Mouse (Mus musculus) kidney, adult 8-10 months (tissue): ENCODE data around the gene Rin1.
"Not testable (repeated sequence)": the region's sequence is repeated elsewhere in the genome, so short reads cannot be mapped to it uniquely, and the experiment has no call there.

Source experiments
- DNase-seq, 2 experiments: peaks; one replicate each; pipeline ENCODE4 v3.0.0; 2022

The Rin1 gene

DNA sequence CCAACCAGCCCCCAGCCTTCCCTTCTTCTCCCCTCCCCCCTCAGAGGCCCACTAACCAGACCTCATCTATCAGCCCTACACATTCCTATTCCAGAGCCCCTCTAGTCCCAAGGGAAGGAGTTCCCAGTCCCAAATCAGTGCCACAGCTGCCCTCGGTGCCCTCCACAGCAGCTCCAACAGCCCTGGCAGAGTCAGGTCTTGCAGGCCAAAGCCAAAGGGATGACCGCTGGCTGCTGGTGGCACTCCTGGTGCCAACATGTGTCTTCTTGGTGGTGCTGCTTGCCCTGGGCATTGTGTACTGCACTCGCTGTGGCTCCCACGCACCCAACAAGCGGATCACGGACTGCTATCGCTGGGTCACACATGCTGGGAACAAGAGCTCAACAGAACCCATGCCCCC lies 19.7 kb downstream of the Rin1 start:
- DNase-seq: no peak

- no peak for DNase-seq
Observed at GRCm38 (mm10) chr19:5071077-5071476, 20.8 kb downstream of the Rin1 start.

DNA sequence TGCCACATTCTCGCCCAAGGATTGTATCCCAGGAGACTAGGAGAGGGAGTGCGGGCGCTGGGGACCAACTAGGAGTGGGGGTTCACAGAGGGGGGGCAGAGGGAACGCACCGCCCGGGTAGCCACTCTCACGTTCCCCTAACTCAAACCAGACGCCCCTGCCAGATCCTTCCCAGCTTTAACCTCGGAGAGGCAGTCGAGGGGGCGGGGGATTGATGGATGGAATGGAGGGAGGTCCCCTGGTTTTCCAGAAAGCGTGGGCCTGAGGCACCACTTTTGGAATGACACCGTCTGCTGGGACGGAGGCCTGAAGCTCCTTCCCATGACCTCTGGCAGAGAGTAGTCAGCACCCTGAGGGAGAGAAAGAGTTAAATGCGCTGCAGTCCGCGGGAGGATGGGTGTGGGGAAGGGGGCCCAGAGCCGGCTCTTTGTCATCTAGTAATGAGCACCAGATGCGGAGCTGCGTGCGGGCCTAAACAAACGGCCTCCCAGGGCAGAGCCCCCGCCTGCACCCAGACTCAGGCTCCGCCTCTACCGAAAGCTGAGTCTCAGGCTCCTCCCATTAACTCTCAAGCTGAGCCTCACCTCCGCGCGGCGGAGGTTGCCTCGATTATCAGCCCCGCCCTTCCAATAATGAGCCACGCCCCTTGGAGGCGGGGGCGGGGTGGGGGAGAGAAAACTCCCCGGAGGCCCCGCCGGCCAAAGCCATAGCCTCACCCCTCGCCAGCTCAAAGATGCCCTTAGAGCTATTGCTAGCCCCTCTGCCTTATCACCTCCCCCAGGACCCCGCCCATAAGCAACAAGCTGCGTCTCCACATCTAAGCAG lies 21.5 kb downstream of the Rin1 start:
- peak; percentile 72 to 79 for DNase-seq

DNA sequence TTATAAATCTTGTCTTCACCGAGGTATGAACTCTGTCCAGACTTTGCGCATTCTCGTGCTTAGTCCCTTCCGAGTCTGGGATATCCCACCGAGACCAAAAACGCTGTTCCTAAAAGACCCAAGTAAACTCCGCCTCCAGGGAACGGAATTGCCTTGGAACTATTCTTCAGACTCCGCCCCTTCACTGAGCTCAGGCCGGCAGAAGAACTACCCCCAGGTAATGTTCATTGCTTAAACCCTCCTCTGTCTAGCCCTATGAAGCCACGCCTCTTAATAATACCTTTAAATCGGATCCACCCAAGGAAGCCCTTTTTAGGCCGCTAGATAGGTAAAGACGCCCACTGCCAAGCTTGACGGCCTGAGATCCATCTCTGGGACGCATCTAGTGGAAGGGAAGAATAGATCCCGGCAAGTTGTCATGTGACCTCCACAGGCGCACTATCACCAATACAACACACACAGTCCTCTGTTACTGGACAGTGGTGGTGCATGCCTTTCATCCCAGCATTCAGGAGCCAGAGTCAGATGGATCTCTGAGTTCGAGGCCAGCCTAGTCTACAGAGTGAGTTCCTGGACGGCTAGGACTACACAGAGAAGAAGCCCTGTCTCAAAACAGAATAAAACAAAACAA lies 22.2 kb downstream of the Rin1 start:
- no peak for DNase-seq

- peak in 1 of 2 experiments; percentile 64 for DNase-seq
Observed at GRCm38 (mm10) chr19:5073028-5073427, 22.7 kb downstream of the Rin1 start.

DNA sequence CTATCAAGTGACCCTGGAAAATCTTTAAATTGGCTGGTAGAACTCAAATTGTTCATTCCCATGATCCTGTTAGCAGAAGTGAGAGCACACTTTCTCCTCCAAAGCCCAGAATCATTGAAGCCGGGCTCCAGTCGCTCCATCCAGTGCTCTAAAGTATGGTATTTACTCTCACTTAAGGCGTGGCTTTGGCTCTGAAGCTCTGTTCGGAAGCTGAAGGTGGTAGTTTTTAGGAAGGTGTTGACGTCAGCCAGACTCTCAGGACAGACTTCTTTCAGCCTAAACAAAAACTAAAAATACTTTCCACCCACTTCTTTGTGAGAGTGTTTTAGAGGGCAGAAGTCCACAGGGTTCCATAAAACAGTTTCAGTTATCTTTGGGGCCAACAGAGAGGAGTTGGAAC lies 23.2 kb downstream of the Rin1 start:
- no peak for DNase-seq

DNA sequence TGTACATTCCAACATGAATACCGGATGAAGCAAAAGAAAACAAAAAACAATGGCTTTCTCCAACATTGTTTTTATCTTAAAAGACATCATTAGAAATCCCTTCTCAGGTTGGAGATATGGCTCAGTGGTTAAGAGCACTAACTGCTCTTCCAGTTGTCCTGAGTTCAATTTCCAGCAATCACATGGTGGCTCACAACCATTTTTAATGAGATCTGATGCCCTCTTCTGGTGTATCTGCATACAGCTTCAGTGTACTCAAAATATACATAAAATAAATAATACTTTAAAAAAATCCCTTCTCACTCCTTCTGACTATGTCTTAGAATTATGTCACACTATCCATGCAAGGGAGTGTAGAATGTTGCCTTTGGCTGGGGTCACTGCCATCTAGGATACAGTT lies 29.0 kb downstream of the Rin1 start:
- DNase-seq: no peak

DNA sequence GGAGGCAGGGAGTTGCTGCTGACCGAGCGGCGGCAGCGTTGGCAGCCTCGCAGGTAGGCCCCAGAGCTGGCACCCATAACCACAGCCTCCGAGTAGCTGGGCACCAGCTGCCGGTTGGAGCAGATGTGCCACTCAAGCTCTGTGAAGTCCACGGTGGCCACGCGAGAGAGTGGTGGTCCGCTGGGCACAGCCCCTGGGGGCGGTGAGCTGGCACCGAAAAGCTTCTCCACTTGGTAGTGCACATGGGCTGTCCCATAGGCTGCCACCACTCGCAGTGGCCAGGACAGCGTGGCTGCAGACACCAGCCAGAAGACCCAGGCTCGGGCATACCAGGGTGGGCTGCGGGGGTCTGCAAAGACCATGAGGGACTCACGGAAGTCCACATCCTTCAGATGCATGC lies 31.7 kb downstream of the Rin1 start:
- no peak for DNase-seq

- DNase-seq: no peak
Observed at GRCm38 (mm10) chr19:5082596-5082995, 32.3 kb downstream of the Rin1 start.

GRCm38 (mm10) chr19:5083961-5084833 lies 33.9 kb downstream of the Rin1 start:
- no peak for DNase-seq

DNA sequence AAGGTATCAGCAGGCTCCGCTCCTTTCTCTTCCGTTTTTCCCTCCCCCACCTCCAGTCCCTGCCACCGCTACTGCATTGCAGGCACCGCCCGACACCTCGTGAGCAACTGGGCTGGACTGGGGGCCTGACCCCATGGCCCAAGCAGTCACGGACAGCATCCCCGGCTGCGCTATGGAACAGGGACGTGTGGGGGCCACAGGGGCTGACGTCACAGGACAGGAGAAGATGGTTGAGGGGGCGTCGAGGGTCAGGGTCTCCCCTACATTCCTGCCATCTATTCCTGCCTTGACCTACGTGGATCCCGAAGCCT lies 34.5 kb downstream of the Rin1 start:
- no peak for DNase-seq

DNA sequence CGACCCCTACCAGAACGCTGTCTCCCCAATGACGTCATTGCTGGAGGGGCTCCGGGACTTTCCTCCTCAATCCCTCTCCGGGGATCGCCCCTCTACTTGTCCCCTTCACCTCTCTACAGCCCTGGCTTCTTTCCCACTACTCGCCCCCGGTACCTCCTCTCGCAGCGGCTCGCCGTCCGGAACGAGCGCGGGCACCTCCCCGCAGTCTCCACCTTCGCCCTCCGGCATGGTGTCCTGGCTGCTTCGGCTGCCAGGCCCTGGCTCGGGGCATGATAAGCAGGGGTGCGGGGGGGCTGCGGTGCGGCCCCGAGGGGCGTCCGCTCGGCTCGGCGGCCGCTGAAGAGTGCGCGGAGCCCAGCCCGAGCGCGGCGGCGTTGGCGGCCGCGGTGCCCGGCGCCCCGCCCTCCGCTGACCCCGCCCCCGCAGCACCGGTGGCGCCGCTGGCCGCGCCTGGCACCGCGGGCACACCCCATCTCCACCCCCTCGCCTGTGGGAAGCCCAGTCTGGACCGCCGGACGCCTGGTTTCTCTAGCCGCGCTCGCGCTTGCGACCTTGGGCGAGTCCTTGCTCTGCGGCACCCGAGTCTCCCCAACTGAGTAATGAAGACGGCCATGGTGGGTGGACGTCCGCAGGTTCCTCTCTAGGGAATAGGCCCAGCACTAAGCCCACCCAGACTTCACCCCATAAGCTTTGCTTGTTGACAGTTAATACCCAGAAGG lies 35.0 kb downstream of the Rin1 start, which contains the start of gene Tmem151a:
Gene Tmem151a (minus strand): TSS at position 387 of the 719 bp plus-strand sequence.
- peak; percentile 49 to 55 for DNase-seq

DNA sequence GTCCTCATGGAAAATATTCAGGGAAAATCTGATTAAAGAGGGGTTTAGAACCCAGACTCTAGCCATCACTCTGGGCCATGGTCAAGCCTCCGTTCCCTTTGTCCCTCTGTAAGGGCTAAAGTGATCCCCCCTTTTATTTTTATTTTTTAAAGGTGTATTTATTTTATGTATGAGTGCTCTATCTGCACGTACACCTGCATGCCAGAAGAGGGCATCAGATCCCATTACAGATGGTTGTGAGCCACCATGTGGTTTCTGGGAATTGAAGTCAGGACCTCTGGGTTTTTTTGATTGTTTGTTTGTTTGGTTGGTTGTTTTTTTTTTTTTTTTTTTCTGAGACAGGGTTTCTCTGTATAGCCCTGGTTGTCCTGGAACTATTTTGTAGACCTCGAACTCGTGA lies 36.3 kb downstream of the Rin1 start:
- not testable (repeated sequence) for DNase-seq

DNA sequence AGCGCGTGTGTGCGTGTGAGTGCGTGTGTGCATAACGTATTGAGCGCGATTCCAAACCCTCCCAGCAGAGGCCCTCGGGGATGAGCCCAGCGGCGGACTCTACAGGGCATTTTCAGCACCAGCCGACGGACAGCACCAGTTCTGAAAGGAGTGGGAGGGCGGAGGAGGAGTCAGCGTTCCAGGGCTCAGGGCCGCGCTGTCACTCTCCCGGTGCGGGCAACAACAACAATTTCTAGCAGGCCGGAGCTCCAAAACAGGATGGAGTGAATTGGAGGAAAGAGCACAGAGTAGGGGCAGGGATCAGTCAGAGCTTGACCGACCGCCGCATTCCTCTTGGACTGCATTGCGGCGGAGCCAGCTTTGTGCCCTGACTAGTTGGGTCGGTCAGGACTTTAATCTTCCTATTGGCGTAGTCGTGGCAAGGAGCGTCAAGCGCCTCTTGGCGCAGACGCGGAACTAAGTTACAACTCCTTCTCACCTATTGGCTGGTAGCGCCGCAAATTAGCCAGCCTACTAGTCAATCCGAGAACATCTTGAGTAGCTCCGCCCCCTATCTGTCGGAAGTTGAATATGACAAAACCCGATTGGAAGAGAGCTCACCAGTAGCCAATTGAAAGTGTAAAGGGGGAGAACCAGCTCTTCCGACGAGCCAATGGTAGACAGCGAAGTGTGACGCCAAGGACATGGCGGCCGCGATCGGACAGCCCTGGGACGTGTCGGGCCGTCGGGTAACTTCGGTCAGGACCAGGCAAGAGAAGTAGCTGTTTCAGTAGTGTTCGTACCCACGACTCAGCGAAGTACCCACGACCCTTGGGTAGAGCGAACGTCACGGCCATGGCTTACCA lies 37.8 kb downstream of the Rin1 start, which contains the start of gene Yif1a:
Gene Yif1a (plus strand): TSS at position 655 of the 845 bp plus-strand sequence.
- peak; percentile 97 to 99 for DNase-seq

- no peak for DNase-seq
Observed at GRCm38 (mm10) chr19:5089324-5089723, 39.0 kb downstream of the Rin1 start.

GRCm38 (mm10) chr19:5092083-5092482 lies 41.8 kb downstream of the Rin1 start:
- no peak for DNase-seq

DNA sequence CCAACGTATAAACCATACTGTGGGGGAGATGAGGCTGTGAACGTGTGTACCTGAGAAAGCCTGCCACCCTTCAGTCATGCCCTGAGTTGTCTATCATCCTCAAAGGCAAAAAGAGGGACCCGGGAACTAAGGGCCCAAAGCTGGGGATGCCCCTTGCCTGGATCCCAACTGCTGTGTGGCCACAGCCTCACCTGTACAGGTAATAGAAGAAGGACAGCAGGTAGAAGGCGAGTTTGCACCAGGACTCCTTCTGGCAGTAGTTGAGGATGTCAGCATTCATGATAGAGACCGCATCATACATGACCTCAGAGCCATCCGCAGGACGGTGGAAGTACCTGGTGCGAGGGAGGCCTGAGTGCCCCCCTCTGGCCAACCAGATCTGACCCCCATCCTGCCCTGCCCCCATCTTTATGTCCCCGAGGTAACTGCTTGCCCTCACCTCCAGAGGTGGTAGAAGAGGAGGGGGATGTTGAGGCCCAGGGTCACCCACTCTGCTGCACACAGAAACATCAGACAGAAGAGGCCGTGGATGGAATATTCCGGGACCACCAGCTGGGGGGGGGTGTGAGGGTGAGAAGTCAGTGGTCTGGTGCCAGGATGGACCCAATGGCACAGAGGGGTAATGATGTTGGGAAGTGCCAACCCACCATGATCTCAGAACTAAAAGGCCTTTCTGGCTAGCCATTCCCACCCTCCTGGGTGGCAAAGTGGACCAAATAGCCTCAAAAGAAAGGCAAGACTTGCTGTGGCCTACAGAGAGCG lies 43.4 kb downstream of the Rin1 start:
- no peak for DNase-seq

- DNase-seq: peak; percentile 84 to 93
Observed at GRCm38 (mm10) chr19:5094243-5094632, 44.0 kb downstream of the Rin1 start.

- DNase-seq: no peak
Observed at GRCm38 (mm10) chr19:5094746-5095417, 44.6 kb downstream of the Rin1 start.

GRCm38 (mm10) chr19:5095887-5096474 lies 45.7 kb downstream of the Rin1 start:
- DNase-seq: no peak
